Mouse (Mus musculus) stomach, postnatal 0 days (tissue): Measurements from ENCODE around the gene Actg2. TPM values are rescaled to one million over a fixed set of nuclear protein-coding genes. Genes with fewer than 3 reads are reported as not detected.
"Not testable (repeated sequence)": the region's sequence is repeated elsewhere in the genome, so short reads cannot be mapped to it uniquely, and the experiment has no call there.

ENCODE experiments used
- ATAC-seq: fragments of 200-750 bp; cut with Nextera tagmentation; 2 replicates; pipeline ENCODE4 v1.8.0; 2017; ENCODE audit not compliant: low FRiP score, low TSS enrichment
- DNase-seq: peaks from one replicate; pipeline ENCODE4 v3.0.0-alpha.2; 2016; ENCODE audit warnings: low spot score
- H3K27ac ChIP-seq: fragments of 300-500 bp; sonication (generic); replicated peaks from 2 replicates; pipeline ENCODE4 v1.5.1; 2014; ENCODE audit warnings: mild to moderate bottlenecking, control low read depth
- H3K27me3 ChIP-seq: fragments of 300-500 bp; sonication (generic); 2 replicates; pipeline ENCODE4 v1.6.1; 2014; ENCODE audit warnings: low read length; ENCODE audit not compliant: control insufficient read depth, insufficient read depth
- H3K36me3 ChIP-seq: fragments of 300-500 bp; sonication (generic); 2 replicates; pipeline ENCODE4 v1.6.1; 2014; ENCODE audit warnings: low read length, mixed read lengths; ENCODE audit not compliant: control insufficient read depth, insufficient read depth
- H3K4me1 ChIP-seq: fragments of 300-500 bp; sonication (generic); replicated peaks from 2 replicates; pipeline ENCODE4 v1.6.1; 2014; ENCODE audit warnings: antibody characterized with exemption; ENCODE audit not compliant: control insufficient read depth, insufficient read depth
- H3K4me2 ChIP-seq: fragments of 300-500 bp; sonication (generic); replicated peaks from 2 replicates; pipeline ENCODE4 v1.6.1; 2014; ENCODE audit warnings: low read depth, mild to moderate bottlenecking, control low read depth, moderate library complexity
- H3K4me3 ChIP-seq: fragments of 300-500 bp; sonication (generic); 2 replicates; pipeline ENCODE4 v1.5.1; 2014; ENCODE audit warnings: low read depth, low read length, control low read depth
- H3K9ac ChIP-seq: fragments of 300-500 bp; sonication (generic); 2 replicates; pipeline ENCODE4 v1.6.1; 2014; ENCODE audit warnings: mild to moderate bottlenecking, low read length, control low read depth, mixed read lengths
- H3K9me3 ChIP-seq: fragments of 300-500 bp; sonication (generic); 2 replicates; pipeline ENCODE4 v1.6.1; 2016; ENCODE audit warnings: low read length; ENCODE audit not compliant: control insufficient read depth
- CTCF ChIP-seq: IDR thresholded peaks from 2 replicates; pipeline ENCODE4 v1.5.1; 2016; ENCODE audit warnings: antibody characterized with exemption, low read depth, mild to moderate bottlenecking, moderate library complexity
- EP300 ChIP-seq: optimal IDR thresholded peaks from 2 replicates; pipeline ENCODE3; 2016; ENCODE audit warnings: antibody characterized with exemption
- WGBS: fragments of 180-500 bp; shearing (Covaris S2); extraction: QIAGEN DNeasy Blood & Tissue Kit; methylation state at CpG from one replicate; pipeline ENCODE4 v1.1.7; 2014; 5-methylcytosine and 5-hydroxymethylcytosine counted together
- polyA plus RNA-seq: library from polyadenylated mRNA; unstranded; fragments of >200 nt; fragmentation: Nextera tagmentation; extraction: Ambion mirVana; gene quantifications from 2 replicates; pipeline ENCODE4 v1.2.1, GENCODE M21; 2015

The Actg2 gene
- polyA plus RNA-seq: 2,872 and 3,802 TPM in 2 replicates

DNA sequence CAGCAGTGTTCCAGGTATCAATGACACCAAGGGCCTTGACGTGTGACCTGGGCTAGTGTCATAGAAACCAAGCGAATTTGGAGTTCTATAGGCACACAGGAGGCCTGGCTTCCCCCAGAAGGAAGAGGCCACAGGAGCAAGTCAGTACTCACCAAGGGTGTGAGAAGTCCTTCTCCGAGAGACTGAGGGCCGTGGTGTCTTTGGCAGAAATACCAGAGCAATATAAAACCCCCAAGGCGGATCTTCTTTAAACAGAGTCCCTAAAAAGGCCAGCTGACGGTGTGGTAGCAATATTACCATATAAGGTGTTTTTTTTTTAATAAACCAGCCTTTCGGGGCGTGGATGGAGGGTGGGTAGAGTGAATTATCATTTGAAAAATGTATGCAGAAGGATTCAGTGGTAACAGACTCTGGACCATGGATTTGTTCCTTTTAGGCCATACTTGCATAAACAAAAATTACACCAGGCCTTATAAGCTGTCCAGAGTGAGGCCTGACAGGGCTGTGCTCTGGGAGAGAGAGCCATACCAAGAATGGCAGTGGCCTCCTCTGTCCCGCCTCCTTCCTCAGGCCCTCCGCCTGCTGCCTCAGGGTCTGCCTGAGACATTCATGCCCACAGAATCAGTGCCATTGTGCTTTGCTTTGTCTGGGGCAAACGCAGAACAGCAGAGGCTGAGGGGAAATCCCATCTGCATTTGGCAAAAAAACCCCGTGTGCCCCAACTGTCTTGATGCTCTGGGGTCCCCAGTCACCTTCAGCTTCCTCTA, at the start of gene Actg2:
Gene Actg2, minus strand, starts transcription at position 238 of the 767 bp plus-strand sequence.
- H3K4me1 ChIP-seq: no peaks in the 10 kb centered on the region
- TF ChIP-seq CTCF (no peak), EP300 (peak; percentile 87)
- no peaks in the 10 kb centered on the region for H3K9me3 ChIP-seq
- DNase-seq (peak; percentile 23), ATAC-seq (peak; percentile 82)
- WGBS: 41% methylated on average over 12 of the region's 12 CpGs
- H3K9ac ChIP-seq: peak within 1 kb of the TSS; percentile 73
- peak within 1 kb of the TSS; percentile 47 for H3K4me2 ChIP-seq
- H3K36me3 ChIP-seq: no peaks in the 10 kb centered on the region
- peak within 1 kb of the TSS; percentile 34 for H3K4me3 ChIP-seq
- H3K27me3 ChIP-seq: no peaks in the 10 kb centered on the region
- peak within 1 kb of the TSS; percentile 92 for H3K27ac ChIP-seq

DNA sequence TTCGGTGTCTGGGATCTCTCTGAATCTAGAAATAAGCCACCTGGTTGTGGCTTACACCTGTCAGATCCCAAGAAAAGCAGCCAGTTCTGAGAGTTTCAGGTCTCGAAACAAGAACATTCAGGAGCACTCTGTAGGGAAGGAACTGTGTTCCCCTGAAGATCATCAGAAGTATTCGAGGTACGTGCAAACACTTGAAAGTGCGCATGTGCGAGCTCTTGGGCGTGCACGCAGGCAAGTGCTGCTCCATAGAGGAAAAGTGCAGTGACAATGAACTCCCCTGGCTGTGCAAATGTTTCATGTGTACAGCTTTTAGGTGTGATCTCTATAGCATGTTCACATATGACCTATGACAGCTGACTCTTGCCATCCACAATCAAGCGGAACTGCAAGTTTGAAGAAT, 49.3 kb upstream of the Actg2 start:
- not testable (repeated sequence) for DNase-seq, H3K27ac ChIP-seq, ATAC-seq, H3K4me1 ChIP-seq, H3K4me2 ChIP-seq, H3K9me3 ChIP-seq, H3K27me3 ChIP-seq, H3K4me3 ChIP-seq, H3K36me3 ChIP-seq, H3K9ac ChIP-seq
- 77% methylated on average over 9 of the region's 9 CpGs for WGBS

DNA sequence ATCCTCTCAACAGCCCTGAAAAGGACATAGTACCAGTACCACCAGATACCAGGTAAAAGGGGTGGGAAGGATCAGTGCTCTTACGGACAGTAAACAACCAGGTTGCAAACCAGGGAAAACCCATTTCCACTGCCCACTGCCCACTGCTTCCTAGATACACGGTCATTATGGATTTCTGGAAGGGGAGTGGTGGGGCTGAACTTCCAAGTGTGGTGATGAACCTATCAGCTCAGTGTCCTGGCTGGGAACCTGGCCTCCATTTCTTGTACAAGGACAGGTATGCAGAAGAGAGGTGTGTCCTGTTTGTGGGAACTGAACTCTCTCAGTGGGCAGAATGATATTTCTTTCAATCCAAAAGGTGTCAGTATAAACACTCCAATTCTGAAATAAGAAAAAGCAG, 47.5 kb upstream of the Actg2 start:
- DNase-seq: no peak
- no peak for ATAC-seq

DNA sequence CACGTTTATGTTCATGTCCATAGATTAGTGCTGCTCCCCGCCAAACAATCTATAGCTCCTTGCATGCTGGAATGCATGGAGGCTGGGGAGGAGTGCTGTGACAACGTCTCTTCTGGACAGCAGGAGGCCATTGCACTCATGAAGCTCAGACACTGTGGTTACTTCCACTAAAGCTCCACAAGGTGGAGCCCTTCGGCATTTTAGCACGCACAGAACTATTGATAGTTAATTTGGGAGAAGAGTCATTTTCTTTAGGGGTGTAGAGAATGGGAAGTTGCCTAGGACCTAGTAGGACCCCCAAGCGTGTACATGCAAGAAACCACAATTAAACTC, 46.8 kb upstream of the Actg2 start:
- H3K27ac ChIP-seq: no peak overlapping the region
- H3K9me3 ChIP-seq: no peaks in the 10 kb centered on the region
- H3K4me2 ChIP-seq: no peak overlapping the region
- H3K36me3 ChIP-seq: no peaks in the 10 kb centered on the region
- TF ChIP-seq EP300: no peak
- peak; percentile 88 for TF ChIP-seq CTCF
- H3K27me3 ChIP-seq: no peaks in the 10 kb centered on the region
- ATAC-seq: peak; percentile 57; the same call in 1 of the 2 replicates
- peak overlapping the region; percentile 18; the same call in 1 of the 2 replicates for H3K9ac ChIP-seq
- no peak overlapping the region for H3K4me3 ChIP-seq
- WGBS: 1% methylated on average over 6 of the region's 6 CpGs
- peak; percentile 36 for DNase-seq
- H3K4me1 ChIP-seq: no peaks in the 10 kb centered on the region

More for the DNA sequence above, 47.5 kb upstream of the Actg2 start:
- Histone ChIP-seq H3K4me2 (no peak overlapping the region), H3K27me3 (no peaks in the 10 kb centered on the region), H3K27ac (no peak overlapping the region), H3K4me3 (no peak overlapping the region), H3K9ac (no peak overlapping the region), H3K36me3 (no peaks in the 10 kb centered on the region), H3K9me3 (no peaks in the 10 kb centered on the region), H3K4me1 (no peaks in the 10 kb centered on the region)
- no peak for TF ChIP-seq CTCF
- no peak for TF ChIP-seq EP300
- WGBS: 71% methylated on average over 2 of the region's 2 CpGs

DNA sequence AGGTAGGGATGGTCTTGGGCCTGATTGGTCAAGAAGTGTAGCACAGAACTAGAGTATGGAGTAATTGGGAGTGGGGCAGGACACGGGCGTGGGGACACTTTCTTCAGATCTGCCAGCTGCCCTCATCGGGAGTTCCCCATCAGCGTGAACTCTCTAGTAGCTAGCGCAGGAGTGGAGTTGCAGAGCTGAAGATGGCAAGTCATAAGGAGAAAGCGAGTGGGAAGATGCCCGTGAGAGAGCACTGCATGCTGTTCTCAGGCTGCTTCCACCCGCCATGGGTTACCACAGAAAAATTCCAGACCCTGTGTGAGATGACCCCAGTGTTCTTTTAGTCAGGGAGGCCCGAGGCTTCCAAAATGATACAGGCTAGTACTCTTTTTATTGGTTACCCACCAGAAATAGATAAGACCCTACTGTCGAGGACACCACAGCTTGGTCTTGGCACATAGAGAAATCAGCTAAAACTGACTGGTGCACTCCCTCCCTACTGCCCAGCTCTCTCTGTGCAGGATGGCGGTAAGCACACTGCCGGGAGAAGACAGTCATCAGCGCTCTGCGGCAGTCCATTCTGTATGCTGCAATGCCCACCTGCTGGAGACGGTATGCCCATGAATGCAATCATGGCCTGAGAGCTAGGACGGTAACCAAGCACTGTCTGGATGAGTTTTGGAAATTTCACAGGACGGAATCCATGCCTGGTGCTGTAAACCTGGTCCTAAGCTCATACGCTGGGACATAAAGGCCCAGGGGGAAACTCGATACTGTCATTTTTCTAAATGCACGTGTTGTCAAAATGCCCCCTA, 46.3 kb upstream of the Actg2 start:
- no peaks in the 10 kb centered on the region for H3K36me3 ChIP-seq
- H3K9me3 ChIP-seq: no peaks in the 10 kb centered on the region
- ATAC-seq (no peak), DNase-seq (no peak)
- H3K27me3 ChIP-seq: no peaks in the 10 kb centered on the region
- no peak overlapping the region for H3K27ac ChIP-seq
- H3K9ac ChIP-seq: peak overlapping the region; percentile 18; the same call in 1 of the 2 replicates
- 56% methylated on average over 20 of the region's 20 CpGs for WGBS
- no peaks in the 10 kb centered on the region for H3K4me1 ChIP-seq
- no peak overlapping the region for H3K4me2 ChIP-seq
- TF ChIP-seq CTCF: no peak
- H3K4me3 ChIP-seq: no peak overlapping the region

DNA sequence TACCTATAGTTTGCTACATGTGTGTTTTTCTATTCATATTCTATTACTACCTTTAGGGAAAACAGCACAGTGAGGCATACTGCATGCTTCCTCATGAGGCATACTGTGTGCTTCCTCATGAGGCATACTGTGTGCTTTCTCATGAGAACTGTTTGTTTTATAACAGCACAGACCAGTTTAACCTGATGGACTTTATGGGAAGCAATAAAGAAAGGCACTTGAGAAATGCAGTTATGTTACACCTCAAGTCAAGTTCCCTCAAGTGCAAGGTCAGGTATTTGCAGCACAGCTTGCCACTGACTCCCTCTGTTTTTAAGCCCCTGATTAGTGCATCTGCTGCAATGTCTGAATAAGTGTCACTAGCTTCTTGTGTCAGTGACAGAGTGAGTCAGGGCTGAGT, 41.5 kb upstream of the Actg2 start:
- no peaks in the 10 kb centered on the region for H3K27me3 ChIP-seq
- no peak overlapping the region for H3K9ac ChIP-seq
- TF ChIP-seq EP300 (no peak), CTCF (no peak)
- H3K4me2 ChIP-seq: no peak overlapping the region
- ATAC-seq: no peak
- no peaks in the 10 kb centered on the region for H3K36me3 ChIP-seq
- no peaks in the 10 kb centered on the region for H3K9me3 ChIP-seq
- DNase-seq: no peak
- H3K4me3 ChIP-seq: no peak overlapping the region
- no peak overlapping the region for H3K27ac ChIP-seq
- no peaks in the 10 kb centered on the region for H3K4me1 ChIP-seq
